Mouse (Mus musculus) liver, embryonic 14.5 days (tissue): Measurements from ENCODE around the gene Myh6. TPM values are rescaled to one million over a fixed set of nuclear protein-coding genes. Genes with fewer than 3 reads are reported as not detected.
"Not testable (repeated sequence)": the region's sequence is repeated elsewhere in the genome, so short reads cannot be mapped to it uniquely, and the experiment has no call there.

Source experiments
- ATAC-seq: fragments of 200-750 bp; cut with Nextera tagmentation; 2 replicates; pipeline ENCODE4 v1.8.0; 2017; ENCODE audit warnings: moderate number of reproducible peaks, mild to moderate bottlenecking, moderate library complexity; ENCODE audit not compliant: insufficient read depth
- DNase-seq, 3 experiments: peaks; one replicate each; pipeline ENCODE4 v3.0.0-alpha.2; 2012 to 2013; ENCODE audit warnings: low read depth in 3 of 3, low spot score in 3 of 3
- H3K27ac ChIP-seq: fragments of 300-500 bp; sonication (generic); 2 replicates; pipeline ENCODE4 v1.5.1; 2014; ENCODE audit warnings: moderate library complexity, mild to moderate bottlenecking, control low read depth, inconsistent platforms
- H3K27me3 ChIP-seq: fragments of 300-500 bp; sonication (generic); 2 replicates; pipeline ENCODE4 v1.6.1; 2014; ENCODE audit warnings: mild to moderate bottlenecking, low read length, moderate library complexity; ENCODE audit not compliant: control insufficient read depth, insufficient read depth
- H3K36me3 ChIP-seq: fragments of 300-500 bp; sonication (generic); replicated peaks from 2 replicates; pipeline ENCODE4 v1.6.1; 2014; ENCODE audit warnings: low read depth; ENCODE audit not compliant: control insufficient read depth, insufficient read depth
- H3K4me1 ChIP-seq, 2 experiments: fragments of 200-500 bp in 1 of 2; fragments of 300-500 bp in 1 of 2; sonication (generic) in 1 of 2; replicated peaks; 2 replicates each; pipeline ENCODE4 v1.6.1; 2012 to 2014; ENCODE audit warnings: antibody characterized with exemption in 1 of 2, inconsistent platforms in 1 of 2, low read length in 1 of 2; ENCODE audit not compliant: control insufficient read depth in 2 of 2, insufficient read depth in 2 of 2
- H3K4me2 ChIP-seq: fragments of 300-500 bp; sonication (generic); 2 replicates; pipeline ENCODE4 v1.6.1; 2014; ENCODE audit warnings: low read depth, mild to moderate bottlenecking, control low read depth, moderate library complexity
- H3K4me3 ChIP-seq, 2 experiments: fragments of 200-500 bp in 1 of 2; fragments of 300-500 bp in 1 of 2; sonication (generic) in 1 of 2; 2 replicates each; pipeline ENCODE4 v1.5.1; 2012 to 2014; ENCODE audit warnings: low read depth in 2 of 2, low read length in 2 of 2, mild to moderate bottlenecking in 2 of 2, control low read depth in 1 of 2, inconsistent platforms in 1 of 2, moderate library complexity in 1 of 2; ENCODE audit not compliant: insufficient read depth in 1 of 2
- H3K9ac ChIP-seq: fragments of 300-500 bp; sonication (generic); replicated peaks from 2 replicates; pipeline ENCODE4 v1.6.1; 2014; ENCODE audit warnings: mild to moderate bottlenecking, control low read depth, moderate library complexity
- H3K9me3 ChIP-seq: fragments of 300-500 bp; sonication (generic); 2 replicates; pipeline ENCODE4 v1.6.1; 2016; ENCODE audit warnings: low read length, mixed read lengths; ENCODE audit not compliant: control insufficient read depth
- CTCF ChIP-seq: IDR thresholded peaks from 2 replicates; pipeline ENCODE4 v1.5.1; 2016; ENCODE audit warnings: antibody characterized with exemption, low read depth, control low read depth
- EP300 ChIP-seq: IDR thresholded peaks from 2 replicates; pipeline ENCODE4 v1.6.1; 2016; ENCODE audit warnings: antibody characterized with exemption, low read depth
- WGBS: fragments of 180-500 bp; shearing (Covaris S2); extraction: QIAGEN DNeasy Blood & Tissue Kit; methylation state at CpG from one replicate; pipeline ENCODE4 v1.1.7; 2014; ENCODE audit not compliant: insufficient replicate concordance; 5-methylcytosine and 5-hydroxymethylcytosine counted together
- polyA plus RNA-seq, 2 experiments: library from polyadenylated mRNA; depleted of rRNA in 1 of 2; stranded (reverse) in 1 of 2; unstranded in 1 of 2; fragments of >200 nt; fragmentation: Nextera tagmentation in 1 of 2; extraction: Ambion mirVana in 1 of 2; gene quantifications; 2 replicates each; pipeline versions ENCODE4 v1.2.1 to v1.2.3; 2012 to 2014

Myh6 gene
- polyA plus RNA-seq, 2 experiments = 0.02 TPM; not detected in 1

DNA sequence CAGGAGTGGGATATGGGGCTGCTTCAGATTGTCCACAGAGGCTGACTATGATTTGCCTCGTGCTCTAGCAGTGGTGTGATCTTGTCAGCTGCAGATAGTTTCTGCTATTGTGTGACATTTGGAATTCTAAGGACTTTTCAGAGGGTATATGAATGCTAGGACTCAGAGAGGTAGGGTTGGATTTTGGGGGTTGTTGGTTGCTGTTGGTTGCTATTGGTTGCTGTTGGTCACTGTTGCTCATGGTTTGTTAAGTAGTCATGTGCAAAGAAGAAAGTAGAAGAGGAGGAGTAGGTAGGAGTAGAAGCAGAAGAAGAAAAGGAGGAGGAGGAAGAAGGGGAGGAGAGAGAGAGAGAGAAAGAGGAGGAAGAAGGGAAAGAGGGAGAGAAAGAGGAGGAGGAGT, 9.9 kb upstream of the Myh6 start, which contains the start of gene Gm17428:
Gm17428 (plus strand) TSS at position 301 of the 400 bp plus-strand sequence.
- Histone ChIP-seq H3K9me3 (no peaks in the 10 kb centered on the region), H3K9ac (no peak within 1 kb of the TSS), H3K36me3 (no peaks in the 10 kb centered on the region), H3K4me2 (no peak within 1 kb of the TSS), H3K27me3 (no peaks in the 10 kb centered on the region), H3K4me3 (no peak within 1 kb of the TSS), H3K4me1 (no peaks in the 10 kb centered on the region), H3K27ac (no peak within 1 kb of the TSS)
- ATAC-seq (no peak), DNase-seq (no peak)
- WGBS = 47% methylated on average over 1 of the region's 1 CpGs
- TF ChIP-seq EP300 = no peak
- no peak for TF ChIP-seq CTCF

DNA sequence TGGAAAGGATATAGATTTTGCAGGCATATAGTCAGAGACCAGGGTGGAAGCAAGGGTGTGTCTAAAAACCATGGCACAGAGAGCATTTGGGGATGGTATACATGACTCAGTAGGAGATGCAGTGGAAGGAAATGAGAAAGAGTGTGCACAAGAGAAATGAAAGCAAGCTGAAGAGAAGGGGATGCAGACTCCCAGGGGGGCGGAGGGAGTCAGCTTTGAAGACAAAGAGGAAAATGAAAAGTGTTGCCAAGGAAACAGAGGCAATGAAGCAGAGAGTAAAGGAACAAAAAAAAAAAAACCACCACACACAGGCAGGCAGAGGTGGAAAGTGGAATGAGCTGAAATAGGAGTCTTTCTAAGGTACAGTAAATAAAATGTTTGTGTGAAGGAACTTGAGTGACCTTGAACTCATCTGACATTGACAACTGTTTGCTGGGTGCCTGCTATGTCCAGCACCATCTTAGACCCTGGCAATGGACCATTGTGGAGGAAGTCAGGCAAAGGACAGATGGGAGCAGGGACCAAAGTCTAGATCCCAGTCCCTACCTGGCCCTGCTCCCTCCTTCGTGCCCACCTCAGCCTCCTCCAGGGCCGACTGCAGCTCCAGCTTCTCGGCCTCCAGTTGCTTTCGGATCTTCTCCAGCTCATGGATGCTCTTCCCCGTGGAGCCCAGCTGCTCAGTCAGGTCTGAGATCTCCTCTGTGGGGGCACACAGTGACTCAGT, 7.5 kb upstream of the Myh6 start:
- Histone ChIP-seq H3K27me3 (no peaks in the 10 kb centered on the region), H3K4me2 (no peak overlapping the region), H3K9ac (no peak overlapping the region), H3K4me3 (no peak overlapping the region), H3K4me1 (no peaks in the 10 kb centered on the region), H3K9me3 (no peaks in the 10 kb centered on the region), H3K36me3 (no peaks in the 10 kb centered on the region), H3K27ac (no peak overlapping the region)
- DNase-seq (no peak), ATAC-seq (no peak)
- WGBS = 59% methylated on average over 6 of the region's 6 CpGs
- no peak for TF ChIP-seq CTCF
- TF ChIP-seq EP300 = no peak

DNA sequence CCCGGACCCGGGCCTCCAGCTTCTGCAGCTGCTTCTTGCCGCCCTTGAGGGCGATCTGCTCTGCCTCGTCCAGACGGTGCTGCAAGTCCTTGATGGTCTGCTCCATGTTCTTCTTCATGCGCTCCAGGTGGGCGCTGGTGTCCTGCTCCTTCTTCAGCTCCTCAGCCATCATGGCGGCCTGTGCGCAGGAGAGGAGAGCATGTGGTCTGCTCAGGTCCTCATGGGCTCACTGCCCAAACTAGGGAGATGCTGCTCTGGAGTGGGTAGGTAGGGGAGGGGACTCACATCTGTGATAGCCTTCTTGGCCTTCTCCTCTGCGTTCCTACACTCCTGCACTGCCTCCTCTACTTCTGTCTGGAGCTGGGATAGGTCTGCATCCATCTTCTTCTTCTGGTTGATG, 6.1 kb upstream of the Myh6 start:
- not testable (repeated sequence) for ATAC-seq

DNA sequence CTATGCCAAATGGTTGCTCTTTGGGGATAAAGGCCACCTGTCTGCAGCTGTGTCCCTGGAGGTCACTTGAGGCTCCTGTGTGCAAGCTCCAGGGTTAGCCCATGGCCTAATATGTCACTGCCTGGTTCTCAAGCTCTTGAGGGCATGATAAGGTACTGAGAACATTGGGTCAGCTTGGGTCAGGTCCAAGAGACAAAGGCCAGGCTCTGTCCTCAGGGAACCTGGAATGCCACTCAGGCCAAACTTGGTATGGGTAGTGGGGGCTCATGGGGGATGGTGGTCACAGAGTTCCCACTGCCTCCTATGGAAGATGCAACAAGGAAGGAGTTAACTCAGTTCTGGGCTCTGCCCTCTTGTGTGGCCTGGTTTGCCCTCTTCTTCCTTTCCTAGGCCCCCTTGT, 1.6 kb upstream of the Myh6 start:
- Histone ChIP-seq H3K36me3 (no peaks in the 10 kb centered on the region), H3K4me1 (no peaks in the 10 kb centered on the region), H3K27me3 (no peaks in the 10 kb centered on the region), H3K9ac (no peak overlapping the region), H3K9me3 (no peaks in the 10 kb centered on the region), H3K4me2 (no peak overlapping the region), H3K27ac (no peak overlapping the region), H3K4me3 (no peak overlapping the region)
- TF ChIP-seq EP300 (no peak), CTCF (no peak)
- DNase-seq = no peak
- no peak for ATAC-seq

More for the DNA sequence above, 6.1 kb upstream of the Myh6 start:
- H3K9me3 ChIP-seq, H3K4me3 ChIP-seq, H3K27ac ChIP-seq, H3K4me2 ChIP-seq, DNase-seq, H3K9ac ChIP-seq, H3K36me3 ChIP-seq, H3K27me3 ChIP-seq, H3K4me1 ChIP-seq: not testable (repeated sequence)
- WGBS = 70% methylated on average over 8 of the region's 11 CpGs

DNA sequence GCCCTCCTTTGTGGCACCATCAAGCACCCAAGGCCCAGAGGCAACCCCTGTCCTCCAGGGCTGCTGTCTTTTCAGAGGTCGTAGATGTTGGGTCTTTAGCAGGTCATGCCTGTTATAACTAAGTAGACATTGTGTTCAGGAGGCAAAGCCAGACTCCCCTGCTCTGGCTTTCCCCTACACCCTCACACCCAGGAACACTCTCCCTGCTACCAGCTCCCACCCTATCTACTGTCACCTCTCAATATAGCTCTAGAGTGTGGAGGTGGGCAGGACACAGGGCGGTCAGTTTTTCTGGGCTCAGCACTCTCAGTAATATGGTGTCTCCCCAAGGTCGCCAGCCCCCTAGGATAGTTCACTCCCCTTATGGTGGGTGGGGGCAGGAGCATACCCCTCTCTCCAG, 1.1 kb upstream of the Myh6 start:
- Histone ChIP-seq H3K4me1 (no peaks in the 10 kb centered on the region), H3K9ac (no peak overlapping the region), H3K36me3 (no peaks in the 10 kb centered on the region), H3K9me3 (no peaks in the 10 kb centered on the region), H3K27me3 (no peaks in the 10 kb centered on the region), H3K4me2 (no peak overlapping the region), H3K4me3 (no peak overlapping the region), H3K27ac (no peak overlapping the region)
- TF ChIP-seq EP300 (no peak), CTCF (no peak)
- ATAC-seq (no peak), DNase-seq (no peak)
- WGBS = 48% methylated on average over 3 of the region's 3 CpGs
